Comparison of ENCODE assay signal across 9 mouse cellular contexts in genomic region chr9:47589832-47590231, GRCm38 (mm10). TPM values are rescaled to one million over a fixed set of nuclear protein-coding genes. Genes with fewer than 3 reads are reported as not detected.
DNase-seq lines count a peak whose midpoint lies in the region; ATAC-seq and TF ChIP-seq lines count a peak whose summit lies in the region.
"Had no signal": no experiment of that assay in that cellular context is flagged by ENCODE, and none has a peak within 500 bp of the region (broad histone marks: within the 10 kb centered on the region; RNA-seq: fewer than 3 reads in every experiment).

No protein-coding gene starts in this region.

- H3K4me2 ChIP-seq in liver, postnatal 0 days (ENCODE audit: low read depth, low read length), result no peak overlapping the region
- H3K4me2 ChIP-seq in liver, embryonic 12.5 days, result no peak overlapping the region
- H3K4me2 ChIP-seq: forebrain, embryonic 15.5 days; limb, embryonic 12.5 days had no signal

- peak; percentile 27 for DNase-seq in liver, postnatal 0 days
- peak; percentile 88 to 89 for DNase-seq in adrenal gland, postnatal 36 days
- peak; percentile 57 for DNase-seq in large intestine, adult 2 months (ENCODE audit: low read depth, low spot score)
- peak; percentile 60 to 74 for DNase-seq in urinary bladder, postnatal 36 days (ENCODE audit: low spot score in 2 of 2)
- DNase-seq in layer of hippocampus, adult 11-12 months (ENCODE audit: low spot score), result no peak
- no peak for DNase-seq in layer of hippocampus, postnatal 36 days

- H3K36me3 ChIP-seq in liver, postnatal 0 days (replicated peaks; ENCODE audit: insufficient read depth, low read length), result no peaks in the 10 kb centered on the region
- H3K36me3 ChIP-seq in liver, embryonic 12.5 days, result no peaks in the 10 kb centered on the region
- H3K36me3 ChIP-seq: forebrain, embryonic 15.5 days; limb, embryonic 12.5 days had no signal

- no peak overlapping the region for H3K9ac ChIP-seq in liver, postnatal 0 days (replicated peaks)
- no peak overlapping the region for H3K9ac ChIP-seq in liver, embryonic 12.5 days
- H3K9ac ChIP-seq: forebrain, embryonic 15.5 days; limb, embryonic 12.5 days had no signal

- H3K4me3 ChIP-seq in liver, postnatal 0 days (ENCODE audit: low read depth, low read length), result no peak overlapping the region
- no peak overlapping the region for H3K4me3 ChIP-seq in liver, embryonic 12.5 days
- H3K4me3 ChIP-seq: forebrain, embryonic 15.5 days; limb, embryonic 12.5 days had no signal

- TF ChIP-seq CTCF in liver, postnatal 0 days (IDR thresholded peaks at IDR 0.05; ENCODE audit: low read depth), result no peak

- no peak overlapping the region for H3K27ac ChIP-seq in liver, postnatal 0 days (ENCODE audit: low read depth)
- no peak overlapping the region for H3K27ac ChIP-seq in liver, embryonic 12.5 days
- H3K27ac ChIP-seq: forebrain, embryonic 15.5 days; limb, embryonic 12.5 days had no signal

- H3K27me3 ChIP-seq in liver, postnatal 0 days (ENCODE audit: insufficient read depth, low read length), result no peaks in the 10 kb centered on the region
- no peaks in the 10 kb centered on the region for H3K27me3 ChIP-seq in liver, embryonic 12.5 days (replicated peaks)
- H3K27me3 ChIP-seq: forebrain, embryonic 15.5 days had no signal

- no peak for TF ChIP-seq EP300 in liver, postnatal 0 days (IDR thresholded peaks at IDR 0.05; ENCODE audit: low read depth)

- no peaks in the 10 kb centered on the region for H3K9me3 ChIP-seq in liver, postnatal 0 days (ENCODE audit: low read length)
- H3K9me3 ChIP-seq in liver, embryonic 12.5 days (replicated peaks), result no peaks in the 10 kb centered on the region
- H3K9me3 ChIP-seq: forebrain, embryonic 15.5 days; limb, embryonic 12.5 days had no signal

- peak; percentile 44 for ATAC-seq in liver, postnatal 0 days
- no peak for ATAC-seq in liver, embryonic 12.5 days
- ATAC-seq: forebrain, embryonic 15.5 days had no signal

- no peaks in the 10 kb centered on the region for H3K4me1 ChIP-seq in liver, postnatal 0 days (ENCODE audit: insufficient read depth)
- no peaks in the 10 kb centered on the region for H3K4me1 ChIP-seq in liver, embryonic 12.5 days

- WGBS in liver, postnatal 0 days (ENCODE audit: insufficient replicate concordance), result 31% methylated on average over 5 of the region's 5 CpGs
- 37% methylated on average over 5 of the region's 5 CpGs for WGBS in liver, embryonic 12.5 days (ENCODE audit: insufficient replicate concordance)
- WGBS in large intestine, adult 2 months, result 18% methylated on average over 5 of the region's 5 CpGs

RNA-seq across cellular contexts. Expression of gene Cadm1, which starts 59.9 kb away (rescaled TPM):
- 12.5 and 13.6 TPM in 2 replicates for polyA plus RNA-seq in liver, postnatal 0 days (2015; fragmentation: Nextera tagmentation; extraction: Ambion mirVana)
- polyA plus RNA-seq in liver, embryonic 12.5 days (2016; fragmentation: Nextera tagmentation; extraction: Ambion mirVana), result 10.1 and 10.4 TPM in 2 replicates
- 10 to 100 TPM; 31.6 to 38.0 TPM for total RNA-seq in adrenal gland, postnatal 36 days (2021)
- 1.8 and 2.9 TPM in 2 replicates for polyA plus RNA-seq in large intestine, adult 2 months (2012; rRNA removed)
- total RNA-seq in layer of hippocampus, postnatal 36 days (2021), result 100 to 1,000 TPM; 232 to 234 TPM

Comparison
In these comparisons a context has a peak if more than half of its experiments do, and no peak if none do; other contexts are left out.
1. DNase-seq: peak in liver, postnatal 0 days (single experiment), adrenal gland, postnatal 36 days (2 of 2), large intestine, adult 2 months (single experiment) and urinary bladder, postnatal 36 days (2 of 2); none in layer of hippocampus, adult 11-12 months (single experiment) and layer of hippocampus, postnatal 36 days (0 of 2).